Mouse (Mus musculus): ENCODE results near the gene Pts. TPM values are rescaled to one million over a fixed set of nuclear protein-coding genes. Genes with fewer than 3 reads are reported as not detected.

Pts gene
- polyA plus RNA-seq, 1 experiment from 2014 or later = 59.7 TPM

DNA sequence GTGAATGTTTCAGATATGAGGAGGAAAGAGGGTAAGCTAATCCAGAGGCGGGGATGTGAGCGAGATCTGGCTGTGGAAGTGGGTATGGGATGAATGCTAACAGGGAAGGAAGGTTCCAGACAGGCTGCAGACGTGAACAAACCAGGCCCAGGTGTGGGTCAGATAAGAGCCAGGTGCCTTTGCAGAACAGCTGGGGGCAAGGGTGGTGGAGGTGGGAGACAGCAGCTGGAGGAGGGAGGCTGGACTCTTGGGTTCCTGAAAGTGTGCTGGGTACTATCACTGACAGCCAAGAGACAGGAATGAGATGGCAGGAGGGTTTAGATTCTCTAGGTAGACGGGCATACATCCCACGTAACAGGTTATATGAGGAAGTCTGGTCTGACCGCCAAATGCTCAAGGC is 31.4 kb downstream of the Pts start:
- Histone ChIP-seq H3K4me3 (ENCODE audit: low read depth, low read length) (no peak overlapping the region), H3K27me3 (ENCODE audit: control insufficient read depth, insufficient read depth, low read length) (no peaks in the 10 kb centered on the region), H3K9me3 (replicated peaks; ENCODE audit: control insufficient read depth, low read length) (no peaks in the 10 kb centered on the region), H3K27ac (replicated peaks; ENCODE audit: low read depth, low read length) (no peak overlapping the region), H3K36me3 (replicated peaks; ENCODE audit: control insufficient read depth, insufficient read depth, low read depth, low read length) (no peaks in the 10 kb centered on the region), H3K4me1 (ENCODE audit: control insufficient read depth, insufficient read depth, low read length) (no peaks in the 10 kb centered on the region), H3K4me2 (ENCODE audit: low read depth, low read length) (no peak overlapping the region), H3K9ac (replicated peaks; ENCODE audit: low read length) (no peak overlapping the region)
- 60% methylated on average over 6 of the region's 6 CpGs for WGBS
- ATAC-seq (replicated peaks; ENCODE audit: insufficient number of reproducible peaks, low FRiP score, low TSS enrichment, low read depth) (no peak), DNase-seq (ENCODE audit: low spot score) (no peak)

DNA sequence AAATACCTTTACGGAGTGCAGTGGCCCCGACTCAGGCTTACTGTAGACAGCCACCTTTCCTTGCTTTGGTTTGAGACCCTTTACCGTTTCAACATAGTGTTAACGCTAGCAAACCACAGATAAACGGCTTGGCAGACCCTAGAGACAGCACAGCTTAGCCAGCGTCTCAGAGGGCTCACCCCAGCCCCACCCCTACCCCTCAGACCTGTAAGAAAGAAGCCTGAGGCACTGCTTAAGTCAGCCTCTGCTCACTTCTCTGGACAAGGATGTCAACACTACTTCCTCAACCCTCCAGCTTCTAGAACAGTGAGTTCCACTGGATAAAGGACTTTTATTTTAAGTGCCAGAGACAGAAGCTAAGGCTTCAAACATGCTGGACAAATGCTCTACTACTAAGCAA is 32.0 kb downstream of the Pts start:
- no peak overlapping the region for H3K4me3 ChIP-seq (ENCODE audit: low read depth, low read length)
- ATAC-seq (replicated peaks; ENCODE audit: insufficient number of reproducible peaks, low FRiP score, low TSS enrichment, low read depth) (no peak), DNase-seq (ENCODE audit: low spot score) (no peak)
- H3K4me2 ChIP-seq (ENCODE audit: low read depth, low read length) = no peak overlapping the region
- H3K27ac ChIP-seq (replicated peaks; ENCODE audit: low read depth, low read length) = no peak overlapping the region
- H3K9ac ChIP-seq (replicated peaks; ENCODE audit: low read length) = 0 out of 2 replicates have a peak overlapping the region, but pooled peaks have one; percentile 15
- H3K9me3 ChIP-seq (replicated peaks; ENCODE audit: control insufficient read depth, low read length) = no peaks in the 10 kb centered on the region
- no peaks in the 10 kb centered on the region for H3K4me1 ChIP-seq (ENCODE audit: control insufficient read depth, insufficient read depth, low read length)
- WGBS = 23% methylated on average over 6 of the region's 6 CpGs
- no peaks in the 10 kb centered on the region for H3K36me3 ChIP-seq (replicated peaks; ENCODE audit: control insufficient read depth, insufficient read depth, low read depth, low read length)
- H3K27me3 ChIP-seq (ENCODE audit: control insufficient read depth, insufficient read depth, low read length) = no peaks in the 10 kb centered on the region

DNA sequence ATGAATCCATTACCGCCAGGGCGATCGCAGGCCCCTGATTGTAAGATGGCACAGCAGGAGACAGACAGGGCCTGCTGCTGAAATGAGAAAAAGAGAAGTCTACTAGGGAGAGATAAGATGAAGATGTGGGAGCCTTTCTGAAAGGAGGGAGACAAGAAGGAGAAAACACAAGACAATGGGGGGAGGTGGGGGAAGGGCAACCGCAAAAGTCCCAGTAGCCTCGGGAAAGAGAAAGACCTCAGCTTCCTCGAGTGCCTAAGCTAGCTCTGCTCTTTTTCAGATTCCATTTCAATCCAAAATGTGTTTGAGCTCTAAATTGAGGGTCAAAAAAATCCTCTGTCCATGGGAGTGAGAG is 32.4 kb downstream of the Pts start:
- Histone ChIP-seq H3K27ac (replicated peaks; ENCODE audit: low read depth, low read length) (no peak overlapping the region), H3K4me2 (ENCODE audit: low read depth, low read length) (no peak overlapping the region)
- ATAC-seq (replicated peaks; ENCODE audit: insufficient number of reproducible peaks, low FRiP score, low TSS enrichment, low read depth) = no peak

DNA sequence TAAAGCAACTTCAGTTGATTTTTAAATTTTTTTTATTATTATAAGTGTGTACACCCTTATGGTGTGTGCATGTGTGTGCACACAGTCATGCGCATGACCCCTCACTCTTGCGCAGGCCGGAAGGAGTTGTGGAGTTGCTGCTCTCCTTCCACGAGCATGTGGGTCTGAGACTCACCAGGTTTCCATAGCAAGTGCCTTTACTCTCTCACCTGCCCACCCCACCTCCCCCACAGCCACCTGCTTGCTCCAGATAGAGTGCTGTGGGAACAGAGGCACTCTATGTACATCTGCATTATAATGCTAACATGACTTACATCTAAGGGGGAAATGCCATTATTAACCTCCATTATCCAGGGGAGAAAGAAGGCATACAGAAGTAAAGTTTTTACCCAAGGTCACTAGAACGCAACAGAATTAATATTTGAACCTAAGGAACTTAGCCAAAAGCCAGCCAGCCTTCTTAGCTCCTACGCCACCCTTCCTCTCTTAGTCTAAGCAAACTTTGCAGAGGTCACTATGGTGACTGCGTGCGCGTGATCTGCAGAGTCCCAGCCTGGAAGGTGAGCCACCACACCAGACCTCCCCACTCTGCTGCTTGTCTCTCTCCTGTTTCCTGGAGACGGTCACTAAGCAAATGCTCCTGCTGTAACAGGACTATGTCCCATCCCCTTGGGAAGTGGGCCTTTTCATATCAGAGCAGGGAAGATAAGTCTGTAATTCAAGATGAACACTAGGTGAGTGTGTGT is 32.9 kb downstream of the Pts start:
- no peak overlapping the region for H3K4me3 ChIP-seq (ENCODE audit: low read depth, low read length)

More for the DNA sequence above, 32.4 kb downstream of the Pts start:
- Histone ChIP-seq H3K9ac (replicated peaks; ENCODE audit: low read length) (0 out of 2 replicates have a peak overlapping the region, but pooled peaks have one; percentile 15), H3K4me1 (ENCODE audit: control insufficient read depth, insufficient read depth, low read length) (no peaks in the 10 kb centered on the region), H3K36me3 (replicated peaks; ENCODE audit: control insufficient read depth, insufficient read depth, low read depth, low read length) (no peaks in the 10 kb centered on the region), H3K9me3 (replicated peaks; ENCODE audit: control insufficient read depth, low read length) (no peaks in the 10 kb centered on the region), H3K4me3 (ENCODE audit: low read depth, low read length) (no peak overlapping the region), H3K27me3 (ENCODE audit: control insufficient read depth, insufficient read depth, low read length) (no peaks in the 10 kb centered on the region)
- no peak for DNase-seq (ENCODE audit: low spot score)
- 28% methylated on average over 6 of the region's 6 CpGs for WGBS

DNA sequence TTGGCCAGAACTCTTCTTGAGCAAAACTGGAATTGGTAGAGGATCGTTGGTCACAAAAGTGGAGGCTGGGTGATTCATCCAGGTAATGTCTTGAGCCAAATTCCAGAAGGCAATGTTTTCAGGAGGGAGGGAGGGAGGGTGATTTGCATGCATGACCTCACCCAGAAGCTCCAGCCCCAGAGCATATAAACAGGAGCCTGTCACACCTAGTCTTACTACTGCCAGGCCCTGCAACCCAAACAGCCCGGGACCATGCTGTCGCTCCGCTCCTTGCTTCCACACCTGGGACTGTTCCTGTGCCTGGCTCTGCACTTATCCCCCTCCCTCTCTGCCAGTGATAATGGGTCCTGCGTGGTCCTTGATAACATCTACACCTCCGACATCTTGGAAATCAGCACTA is 34.2 kb downstream of the Pts start, which contains the start of gene Plet1:
Gene Plet1, plus strand, starts transcription at position 215 of the 400 bp plus-strand sequence.
- H3K36me3 ChIP-seq (replicated peaks; ENCODE audit: control insufficient read depth, insufficient read depth, low read depth, low read length) = no peaks in the 10 kb centered on the region
- DNase-seq (ENCODE audit: low spot score) (no peak), ATAC-seq (replicated peaks; ENCODE audit: insufficient number of reproducible peaks, low FRiP score, low TSS enrichment, low read depth) (no peak)
- H3K27me3 ChIP-seq (ENCODE audit: control insufficient read depth, insufficient read depth, low read length) = no peaks in the 10 kb centered on the region
- H3K9ac ChIP-seq (replicated peaks; ENCODE audit: low read length) = no peak within 1 kb of the TSS
- no peak within 1 kb of the TSS for H3K4me3 ChIP-seq (ENCODE audit: low read depth, low read length)
- H3K27ac ChIP-seq (replicated peaks; ENCODE audit: low read depth, low read length) = no peak within 1 kb of the TSS
- 77% methylated on average over 6 of the region's 6 CpGs for WGBS
- H3K9me3 ChIP-seq (replicated peaks; ENCODE audit: control insufficient read depth, low read length) = no peaks in the 10 kb centered on the region
- H3K4me1 ChIP-seq (ENCODE audit: control insufficient read depth, insufficient read depth, low read length) = no peaks in the 10 kb centered on the region
- H3K4me2 ChIP-seq (ENCODE audit: low read depth, low read length) = no peak within 1 kb of the TSS

More for the DNA sequence above, 32.9 kb downstream of the Pts start:
- H3K4me1 ChIP-seq (ENCODE audit: control insufficient read depth, insufficient read depth, low read length) = no peaks in the 10 kb centered on the region
- H3K4me2 ChIP-seq (ENCODE audit: low read depth, low read length) = no peak overlapping the region
- ATAC-seq (replicated peaks; ENCODE audit: insufficient number of reproducible peaks, low FRiP score, low TSS enrichment, low read depth) (no peak), DNase-seq (ENCODE audit: low spot score) (no peak)
- H3K9me3 ChIP-seq (replicated peaks; ENCODE audit: control insufficient read depth, low read length) = no peaks in the 10 kb centered on the region
- 68% methylated on average over 10 of the region's 10 CpGs for WGBS
- H3K9ac ChIP-seq (replicated peaks; ENCODE audit: low read length) = no peak overlapping the region
- H3K27me3 ChIP-seq (ENCODE audit: control insufficient read depth, insufficient read depth, low read length) = no peaks in the 10 kb centered on the region
- no peaks in the 10 kb centered on the region for H3K36me3 ChIP-seq (replicated peaks; ENCODE audit: control insufficient read depth, insufficient read depth, low read depth, low read length)
- H3K27ac ChIP-seq (replicated peaks; ENCODE audit: low read depth, low read length) = no peak overlapping the region

DNA sequence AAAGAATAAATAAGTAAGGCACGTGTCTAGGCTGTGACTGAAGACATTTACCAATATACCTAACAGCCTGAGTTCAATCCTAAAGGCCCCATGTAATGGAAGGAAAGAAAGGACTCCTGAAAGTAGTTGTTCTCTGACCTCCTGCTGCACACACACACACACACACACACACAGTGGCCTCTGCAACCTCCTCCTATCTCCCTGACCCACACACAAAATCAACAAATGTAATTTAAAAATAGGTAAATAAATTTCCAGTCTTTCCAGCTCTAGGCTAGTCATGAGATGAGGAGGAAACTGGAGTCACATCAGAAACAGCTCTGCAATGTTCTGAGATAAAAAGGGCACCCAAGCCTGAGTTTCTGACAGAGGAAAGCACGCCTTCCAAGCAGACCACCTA is 34.7 kb downstream of the Pts start:
- Histone ChIP-seq H3K4me2 (ENCODE audit: low read depth, low read length) (no peak overlapping the region), H3K27ac (replicated peaks; ENCODE audit: low read depth, low read length) (no peak overlapping the region), H3K4me3 (ENCODE audit: low read depth, low read length) (no peak overlapping the region), H3K9me3 (replicated peaks; ENCODE audit: control insufficient read depth, low read length) (no peaks in the 10 kb centered on the region), H3K4me1 (ENCODE audit: control insufficient read depth, insufficient read depth, low read length) (no peaks in the 10 kb centered on the region), H3K27me3 (ENCODE audit: control insufficient read depth, insufficient read depth, low read length) (no peaks in the 10 kb centered on the region), H3K36me3 (replicated peaks; ENCODE audit: control insufficient read depth, insufficient read depth, low read depth, low read length) (no peaks in the 10 kb centered on the region), H3K9ac (replicated peaks; ENCODE audit: low read length) (no peak overlapping the region)
- no peak for DNase-seq (ENCODE audit: low spot score)
- no peak for ATAC-seq (replicated peaks; ENCODE audit: insufficient number of reproducible peaks, low FRiP score, low TSS enrichment, low read depth)
- 83% methylated on average over 2 of the region's 2 CpGs for WGBS

DNA sequence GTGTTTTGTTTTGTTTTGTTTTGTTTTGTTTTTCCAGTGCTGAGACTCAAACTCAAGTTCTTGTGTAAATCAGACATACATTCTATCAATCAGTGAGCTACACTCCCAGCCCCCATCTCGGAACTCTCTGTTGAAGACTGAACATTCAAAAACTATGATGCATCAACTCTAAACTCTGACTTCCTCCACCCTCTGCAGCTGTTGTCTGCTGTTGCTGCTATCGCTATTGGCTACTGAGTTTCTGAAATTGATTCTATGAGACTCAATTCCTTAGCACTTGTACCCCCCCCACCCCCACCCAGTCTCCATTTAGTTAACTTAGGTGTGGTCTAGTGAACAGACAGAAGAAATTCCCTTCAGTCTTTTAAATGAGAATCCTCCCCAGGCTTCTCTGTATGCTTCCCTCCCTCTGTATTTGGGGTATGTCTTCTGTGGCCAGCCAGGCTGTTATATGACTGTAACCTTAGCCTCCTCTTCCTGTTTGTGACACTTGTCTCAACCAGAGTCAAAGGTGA is 36.9 kb downstream of the Pts start:
- H3K4me3 ChIP-seq (ENCODE audit: low read depth, low read length) = no peak overlapping the region
- H3K36me3 ChIP-seq (replicated peaks; ENCODE audit: control insufficient read depth, insufficient read depth, low read depth, low read length) = no peaks in the 10 kb centered on the region
- 79% methylated on average over 2 of the region's 2 CpGs for WGBS

DNA sequence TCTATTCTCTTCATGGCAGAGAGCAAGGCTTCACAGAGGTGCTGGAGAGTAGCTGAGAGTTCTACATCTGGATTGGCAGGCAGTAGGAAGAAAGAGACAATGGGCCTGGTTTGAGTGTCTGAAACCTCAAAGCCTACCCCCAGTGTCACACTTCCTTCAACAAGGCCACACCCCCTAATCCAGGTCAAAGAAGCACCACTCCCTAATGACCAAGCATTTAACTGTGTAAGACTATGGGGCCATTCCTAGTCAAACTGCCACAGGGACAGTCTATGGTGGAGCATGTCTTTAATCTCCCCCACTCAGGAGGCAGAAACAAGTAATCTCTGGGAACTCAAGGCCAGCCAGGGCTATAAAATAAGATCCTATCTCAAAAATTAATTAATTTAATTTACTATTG is 37.7 kb downstream of the Pts start:
- Histone ChIP-seq H3K4me1 (ENCODE audit: control insufficient read depth, insufficient read depth, low read length) (no peaks in the 10 kb centered on the region), H3K36me3 (replicated peaks; ENCODE audit: control insufficient read depth, insufficient read depth, low read depth, low read length) (no peaks in the 10 kb centered on the region), H3K4me2 (ENCODE audit: low read depth, low read length) (no peak overlapping the region), H3K27ac (replicated peaks; ENCODE audit: low read depth, low read length) (no peak overlapping the region), H3K9me3 (replicated peaks; ENCODE audit: control insufficient read depth, low read length) (no peaks in the 10 kb centered on the region), H3K4me3 (ENCODE audit: low read depth, low read length) (no peak overlapping the region), H3K27me3 (ENCODE audit: control insufficient read depth, insufficient read depth, low read length) (no peaks in the 10 kb centered on the region), H3K9ac (replicated peaks; ENCODE audit: low read length) (no peak overlapping the region)
- no peak for ATAC-seq (replicated peaks; ENCODE audit: insufficient number of reproducible peaks, low FRiP score, low TSS enrichment, low read depth)
- DNase-seq (ENCODE audit: low spot score) = no peak

More for the DNA sequence above, 36.9 kb downstream of the Pts start:
- DNase-seq (ENCODE audit: low spot score) (no peak), ATAC-seq (replicated peaks; ENCODE audit: insufficient number of reproducible peaks, low FRiP score, low TSS enrichment, low read depth) (no peak)
- Histone ChIP-seq H3K27ac (replicated peaks; ENCODE audit: low read depth, low read length) (no peak overlapping the region), H3K4me1 (ENCODE audit: control insufficient read depth, insufficient read depth, low read length) (no peaks in the 10 kb centered on the region), H3K9ac (replicated peaks; ENCODE audit: low read length) (no peak overlapping the region), H3K4me2 (ENCODE audit: low read depth, low read length) (no peak overlapping the region), H3K27me3 (ENCODE audit: control insufficient read depth, insufficient read depth, low read length) (no peaks in the 10 kb centered on the region), H3K9me3 (replicated peaks; ENCODE audit: control insufficient read depth, low read length) (no peaks in the 10 kb centered on the region)

Measured in embryonic facial prominence, embryonic 11.5 days (tissue).